Mouse (Mus musculus): ENCODE results near the gene Endog. TPM values are rescaled to one million over a fixed set of nuclear protein-coding genes. Genes with fewer than 3 reads are reported as not detected.

Endog gene
- polyA plus RNA-seq, 1 experiment, result 19.1 TPM

- no peak for TF ChIP-seq POLR2A (IDR thresholded peaks at IDR 0.05; ENCODE audit: borderline replicate concordance, extremely low read depth, insufficient read depth, insufficient read length, poor library complexity, severe bottlenecking)
- no peak for TF ChIP-seq CTCF (IDR thresholded peaks at IDR 0.05; ENCODE audit: borderline replicate concordance, extremely low read depth, insufficient read depth, insufficient read length)
- DNase-seq (ENCODE audit: low read depth), result no peak
Measured at GRCm38 (mm10) chr2:30214745-30215144, 43.5 kb downstream of the Endog start.

DNA sequence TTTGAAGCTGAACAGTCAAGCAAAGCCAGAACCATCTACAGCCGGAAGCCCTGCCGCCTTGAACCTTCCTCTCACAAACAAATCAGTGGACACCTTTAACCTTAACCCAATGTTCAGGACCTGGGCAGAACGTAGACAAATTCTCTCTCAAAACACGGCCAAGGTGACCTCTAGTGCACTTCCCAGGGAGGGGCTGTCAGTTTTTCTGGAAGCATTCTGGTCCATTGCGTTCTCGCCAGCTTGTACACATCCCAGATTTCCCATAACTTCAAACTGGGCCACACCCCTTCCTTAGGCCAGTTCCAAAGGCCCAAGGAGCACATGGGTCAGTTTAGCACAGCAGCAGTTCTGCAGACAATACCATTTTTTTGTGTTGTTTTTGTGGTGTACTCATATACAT, 44.2 kb downstream of the Endog start:
- TF ChIP-seq CTCF (IDR thresholded peaks at IDR 0.05; ENCODE audit: borderline replicate concordance, extremely low read depth, insufficient read depth, insufficient read length), result no peak
- no peak for TF ChIP-seq POLR2A (IDR thresholded peaks at IDR 0.05; ENCODE audit: borderline replicate concordance, extremely low read depth, insufficient read depth, insufficient read length, poor library complexity, severe bottlenecking)
- no peak for DNase-seq (ENCODE audit: low read depth)

DNA sequence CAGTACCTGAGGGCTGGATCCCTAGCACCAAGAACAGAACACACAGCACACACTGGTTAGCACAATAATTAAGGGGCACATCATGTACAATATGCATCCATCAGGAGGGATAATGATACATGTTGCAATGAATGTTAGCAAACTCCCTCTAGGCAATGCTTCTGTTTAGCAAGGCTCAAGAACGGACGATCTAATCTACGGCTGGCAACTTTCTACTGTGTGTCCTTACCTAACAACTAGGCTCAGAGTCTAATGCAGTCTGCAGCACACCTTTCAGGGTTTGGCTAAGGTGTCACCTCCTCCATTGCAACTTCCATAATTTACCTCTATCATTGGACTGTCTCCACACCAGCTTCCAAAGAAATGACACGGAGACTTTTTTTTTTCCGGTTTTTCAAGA, 45.0 kb downstream of the Endog start:
- DNase-seq (ENCODE audit: low read depth), result no peak
- TF ChIP-seq POLR2A (IDR thresholded peaks at IDR 0.05; ENCODE audit: borderline replicate concordance, extremely low read depth, insufficient read depth, insufficient read length, poor library complexity, severe bottlenecking) (no peak), CTCF (IDR thresholded peaks at IDR 0.05; ENCODE audit: borderline replicate concordance, extremely low read depth, insufficient read depth, insufficient read length) (no peak)

Other genes starting within 250 kb of the Endog start
- 51.6 and 58.0 TPM in 2 replicates for gene Gle1, start 236.1 kb upstream of the Endog start, polyA plus RNA-seq (2012; rRNA removed)
- 595 and 622 TPM in 2 replicates for gene Sptan1, start 205.9 kb upstream of the Endog start, polyA plus RNA-seq (2012; rRNA removed)
- gene Wdr34, start 122.6 kb upstream of the Endog start, polyA plus RNA-seq (2012; rRNA removed), result 71.2 and 77.7 TPM in 2 replicates
- gene Set, start 114.1 kb upstream of the Endog start, polyA plus RNA-seq (2012; rRNA removed), result 223 and 340 TPM in 2 replicates
- 3.7 and 7.2 TPM in 2 replicates for gene Pkn3, start 93.8 kb upstream of the Endog start, polyA plus RNA-seq (2012; rRNA removed)
- gene Zdhhc12, start 77.8 kb upstream of the Endog start, polyA plus RNA-seq (2012; rRNA removed), result 33.2 and 45.4 TPM in 2 replicates
- gene Zer1, start 46.9 kb upstream of the Endog start, polyA plus RNA-seq (2012; rRNA removed), result 88.2 and 94.3 TPM in 2 replicates
- 75.4 and 84.1 TPM in 2 replicates for gene Tbc1d13, start 37.7 kb upstream of the Endog start, polyA plus RNA-seq (2012; rRNA removed)
- gene Spout1, start 7.0 kb downstream of the Endog start, polyA plus RNA-seq (2012; rRNA removed), result 48.1 and 53.8 TPM in 2 replicates
- 30.0 and 42.9 TPM in 2 replicates for gene Kyat1, start 34.4 kb downstream of the Endog start, polyA plus RNA-seq (2012; rRNA removed)
- 33.4 and 42.4 TPM in 2 replicates for gene Lrrc8a, start 66.2 kb downstream of the Endog start, polyA plus RNA-seq (2012; rRNA removed)
- gene Gm28035, start 69.1 kb downstream of the Endog start, polyA plus RNA-seq (2012; rRNA removed), result 14.8 and 23.6 TPM in 2 replicates
- gene Phyhd1, start 94.7 kb downstream of the Endog start, polyA plus RNA-seq (2012; rRNA removed), result 11.8 and 21.8 TPM in 2 replicates
- gene Gm28038, start 109.5 kb downstream of the Endog start, polyA plus RNA-seq (2012; rRNA removed), result not detected in 2 replicates
- 15.7 TPM in 2 replicates for gene Dolk, start 114.8 kb downstream of the Endog start, polyA plus RNA-seq (2012; rRNA removed)
- gene Nup188, start 114.9 kb downstream of the Endog start, polyA plus RNA-seq (2012; rRNA removed), result 46.3 and 48.7 TPM in 2 replicates
- 304 and 410 TPM in 2 replicates for gene Sh3glb2, start 187.8 kb downstream of the Endog start, polyA plus RNA-seq (2012; rRNA removed)
- gene Miga2, start 192.7 kb downstream of the Endog start, polyA plus RNA-seq (2012; rRNA removed), result 40.4 and 43.8 TPM in 2 replicates
- gene Dolpp1, start 220.8 kb downstream of the Endog start, polyA plus RNA-seq (2012; rRNA removed), result 73.2 and 114 TPM in 2 replicates
- 28.3 and 31.3 TPM in 2 replicates for gene Crat, start 244.3 kb downstream of the Endog start, polyA plus RNA-seq (2012; rRNA removed)
- gene Ptpa, start 244.5 kb downstream of the Endog start, polyA plus RNA-seq (2012; rRNA removed), result 151 and 152 TPM in 2 replicates

All from brain, embryonic 14.5 days (tissue).